Mouse (Mus musculus) liver, embryonic 13.5 days (tissue): ENCODE measurements around the gene Ccdc32. TPM values are rescaled to one million over a fixed set of nuclear protein-coding genes. Genes with fewer than 3 reads are reported as not detected.

Source experiments
- ATAC-seq: fragments of 200-750 bp; cut with Nextera tagmentation; 2 replicates; pipeline ENCODE4 v1.8.0; 2017; ENCODE audit warnings: low read depth, mild to moderate bottlenecking, moderate number of reproducible peaks, moderate library complexity
- DNase-seq: peaks from one replicate; pipeline ENCODE4 v3.0.0; 2022
- H3K27ac ChIP-seq: fragments of 300-500 bp; sonication (generic); 2 replicates; pipeline ENCODE4 v1.5.1; 2015; ENCODE audit warnings: moderate library complexity, mild to moderate bottlenecking, inconsistent platforms
- H3K27me3 ChIP-seq: fragments of 300-500 bp; sonication (generic); 2 replicates; pipeline ENCODE4 v1.6.1; 2015; ENCODE audit warnings: mild to moderate bottlenecking, inconsistent platforms
- H3K36me3 ChIP-seq: fragments of 300-500 bp; sonication (generic); 2 replicates; pipeline ENCODE4 v1.6.1; 2015; ENCODE audit warnings: mild to moderate bottlenecking, inconsistent platforms
- H3K4me1 ChIP-seq: fragments of 300-500 bp; sonication (generic); replicated peaks from 2 replicates; pipeline ENCODE4 v1.6.1; 2015; ENCODE audit warnings: inconsistent platforms
- H3K4me2 ChIP-seq: fragments of 300-500 bp; sonication (generic); 2 replicates; pipeline ENCODE4 v1.6.1; 2015; ENCODE audit warnings: inconsistent platforms, mild to moderate bottlenecking, moderate library complexity
- H3K4me3 ChIP-seq: fragments of 300-500 bp; sonication (generic); replicated peaks from 2 replicates; pipeline ENCODE4 v1.5.1; 2015; ENCODE audit warnings: mild to moderate bottlenecking, inconsistent platforms
- H3K9ac ChIP-seq: fragments of 300-500 bp; sonication (generic); 2 replicates; pipeline ENCODE4 v1.6.1; 2015; ENCODE audit warnings: mild to moderate bottlenecking, inconsistent platforms
- H3K9me3 ChIP-seq: fragments of 300-500 bp; sonication (generic); replicated peaks from 2 replicates; pipeline ENCODE4 v1.6.1; 2016; ENCODE audit warnings: inconsistent platforms
- WGBS: fragments of 180-500 bp; shearing (Covaris S2); methylation state at CpG from one replicate; pipeline ENCODE4 v1.1.7; 2015; ENCODE audit not compliant: insufficient replicate concordance; 5-methylcytosine and 5-hydroxymethylcytosine counted together
- polyA plus RNA-seq: library from polyadenylated mRNA; unstranded; fragments of >200 nt; fragmentation: Nextera tagmentation; extraction: Ambion mirVana; gene quantifications from 2 replicates; pipeline ENCODE4 v1.2.1, GENCODE M21; 2015

Ccdc32 gene
- 16.0 and 19.3 TPM in 2 replicates for polyA plus RNA-seq

DNA sequence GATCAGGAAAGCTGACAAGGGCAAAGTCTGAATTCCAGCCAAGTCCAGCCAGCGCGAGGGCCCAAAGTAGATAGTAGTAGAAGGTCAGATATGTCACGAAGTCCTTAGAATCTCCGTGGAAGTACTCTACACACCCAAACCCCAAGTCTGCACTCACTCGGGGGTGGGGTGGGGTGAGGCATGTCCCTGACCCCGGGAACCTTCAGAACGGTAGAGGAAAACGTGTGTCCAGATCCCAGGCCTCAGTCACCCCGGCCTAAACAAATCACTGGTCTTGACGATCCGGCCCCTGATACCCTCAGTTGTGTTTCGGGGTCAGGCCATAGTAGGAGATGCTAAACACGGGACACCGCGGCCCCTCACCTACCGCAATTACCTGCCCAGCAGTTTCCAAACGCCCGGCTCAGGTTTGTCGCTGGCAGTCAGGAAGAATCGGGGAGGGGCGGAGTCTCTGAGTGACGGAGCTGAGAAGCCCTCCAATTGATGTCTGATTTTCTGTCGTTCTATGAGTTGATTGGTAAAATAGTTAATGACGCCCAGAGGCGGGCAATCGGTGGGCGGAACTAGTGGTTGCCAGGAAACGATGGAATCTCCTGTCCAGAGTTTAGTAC, at the start of gene Ccdc32:
Gene Ccdc32, minus strand, starts transcription at position 453 of the 611 bp plus-strand sequence.
- Histone ChIP-seq H3K9me3 (no peaks in the 10 kb centered on the region), H3K9ac (peak within 1 kb of the TSS; percentile 85), H3K36me3 (0 out of 2 replicates have a peak, but pooled peaks cover 9% of the 10 kb centered on the region), H3K4me1 (peaks cover 52% of the 10 kb centered on the region), H3K4me3 (peak within 1 kb of the TSS; percentile 80), H3K27me3 (no peaks in the 10 kb centered on the region), H3K4me2 (peak within 1 kb of the TSS; percentile 89), H3K27ac (peak within 1 kb of the TSS; percentile 78)
- under 1% methylated on average over 28 of the region's 28 CpGs for WGBS
- ATAC-seq (peak; percentile 83), DNase-seq (peak; percentile 92)

DNA sequence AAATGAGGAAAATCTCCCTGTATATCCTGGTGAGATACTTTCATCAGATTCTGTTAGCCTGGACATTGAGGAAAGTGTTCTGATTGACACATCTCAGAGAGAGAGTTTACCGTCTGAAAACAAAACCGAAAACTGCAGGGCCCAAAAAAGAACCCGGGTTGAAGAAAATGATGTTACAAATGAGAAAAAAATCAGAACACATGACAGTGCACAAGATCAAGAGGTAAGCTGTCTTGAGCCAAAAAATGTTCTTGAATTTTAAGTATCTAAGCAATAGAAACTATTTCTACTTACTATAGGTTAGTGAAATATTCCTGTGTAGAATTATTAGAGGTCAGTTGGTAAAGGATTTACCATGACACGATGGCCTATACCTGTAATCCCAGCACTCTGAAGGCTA, 43.2 kb upstream of the Ccdc32 start:
- no peak for DNase-seq
- Histone ChIP-seq H3K27ac (no peak overlapping the region), H3K4me3 (no peak overlapping the region), H3K4me2 (no peak overlapping the region), H3K9me3 (no peaks in the 10 kb centered on the region), H3K27me3 (no peaks in the 10 kb centered on the region), H3K4me1 (no peaks in the 10 kb centered on the region), H3K9ac (no peak overlapping the region), H3K36me3 (peaks cover 80% of the 10 kb centered on the region)
- 90% methylated on average over 4 of the region's 4 CpGs for WGBS
- no peak for ATAC-seq

DNA sequence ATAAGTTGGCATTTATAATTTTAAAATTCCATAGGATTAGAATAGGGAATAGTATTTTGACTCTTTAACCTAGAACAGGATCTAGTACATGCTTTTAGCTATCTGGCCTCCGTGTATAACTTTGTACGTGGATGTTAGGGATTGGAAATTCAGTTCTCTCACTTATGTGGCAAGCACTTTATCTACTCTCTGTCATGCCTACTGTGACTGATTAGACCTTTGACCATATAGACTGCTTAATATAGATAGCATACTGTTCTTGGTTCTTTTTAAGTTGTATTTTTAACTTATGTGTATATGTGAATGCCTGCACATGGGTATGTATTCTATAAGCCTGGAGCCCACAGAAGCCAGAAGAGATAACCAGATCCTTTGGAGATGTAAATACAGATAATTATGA, 30.9 kb upstream of the Ccdc32 start:
- Histone ChIP-seq H3K4me2 (no peak overlapping the region), H3K9ac (no peak overlapping the region), H3K36me3 (peaks cover 54% of the 10 kb centered on the region), H3K9me3 (no peaks in the 10 kb centered on the region), H3K4me3 (no peak overlapping the region), H3K27ac (no peak overlapping the region), H3K27me3 (no peaks in the 10 kb centered on the region), H3K4me1 (peaks cover 10% of the 10 kb centered on the region)
- WGBS: 24% methylated on average over 2 of the region's 2 CpGs
- DNase-seq (no peak), ATAC-seq (peak; percentile 71)

DNA sequence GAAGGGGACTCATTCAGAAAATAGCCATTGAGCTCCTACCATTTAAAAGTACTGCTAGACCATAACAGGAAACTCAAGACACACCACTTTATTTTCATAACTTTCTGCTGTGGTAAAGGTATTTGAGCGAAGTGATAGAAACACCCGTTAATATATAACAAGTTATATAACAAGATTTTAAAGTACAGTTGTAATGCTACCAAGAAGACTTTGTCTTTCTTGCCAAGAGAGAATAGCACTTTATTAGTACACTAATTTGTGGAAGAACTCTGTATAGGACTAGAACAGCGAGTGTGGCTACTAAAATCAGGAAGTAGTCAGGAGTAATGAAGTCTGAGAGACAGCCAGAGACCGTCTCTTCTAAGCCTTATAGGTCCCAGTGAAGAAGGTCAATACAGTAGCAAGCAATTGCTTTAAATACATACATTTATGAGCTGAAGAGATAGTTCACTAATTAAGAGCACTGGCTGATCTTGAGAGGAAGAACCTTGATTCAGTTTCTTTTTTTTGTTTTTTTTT, 21.0 kb upstream of the Ccdc32 start:
- Histone ChIP-seq H3K4me2 (peak overlapping the region; percentile 36; the same call in 1 of the 2 replicates), H3K36me3 (peaks cover 16% of the 10 kb centered on the region; the same call in 1 of the 2 replicates)

DNA sequence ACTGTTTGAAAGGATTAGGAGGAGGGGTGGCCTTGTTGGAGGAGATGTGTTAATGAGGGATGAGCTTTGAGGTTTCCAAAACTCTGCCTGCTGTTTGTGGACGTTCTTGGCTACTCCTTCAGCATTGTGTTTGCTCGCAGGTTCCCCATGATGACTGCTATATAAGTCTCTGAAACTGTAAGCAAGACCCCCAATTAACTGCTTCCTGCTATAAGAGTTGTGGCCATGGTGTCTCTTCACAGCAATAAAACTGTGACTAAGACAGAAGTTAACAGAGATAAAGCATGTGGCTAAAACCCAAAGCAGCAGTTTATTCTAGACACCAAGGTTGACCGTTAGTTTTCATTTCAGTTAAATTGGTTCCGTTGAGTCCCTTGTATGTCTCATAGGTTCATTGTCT, 18.7 kb upstream of the Ccdc32 start:
- peaks cover 12% of the 10 kb centered on the region; the same call in 1 of the 2 replicates for H3K36me3 ChIP-seq
- 4% methylated on average over 4 of the region's 4 CpGs for WGBS
- peak overlapping the region; percentile 71 for H3K4me2 ChIP-seq
- no peaks in the 10 kb centered on the region for H3K27me3 ChIP-seq
- peaks cover 34% of the 10 kb centered on the region for H3K4me1 ChIP-seq
- peak overlapping the region; percentile 94 for H3K4me3 ChIP-seq
- H3K9me3 ChIP-seq: no peaks in the 10 kb centered on the region
- H3K27ac ChIP-seq: peak overlapping the region; percentile 95
- peak overlapping the region; percentile 95 for H3K9ac ChIP-seq
- ATAC-seq (no peak), DNase-seq (no peak)

More for the DNA sequence above, 21.0 kb upstream of the Ccdc32 start:
- Histone ChIP-seq H3K4me3 (no peak overlapping the region; the same call in 1 of the 2 replicates), H3K27ac (no peak overlapping the region), H3K9me3 (no peaks in the 10 kb centered on the region), H3K4me1 (peaks cover 40% of the 10 kb centered on the region), H3K27me3 (no peaks in the 10 kb centered on the region), H3K9ac (no peak overlapping the region)
- WGBS: 66% methylated on average over 4 of the region's 4 CpGs
- DNase-seq (no peak), ATAC-seq (no peak)

DNA sequence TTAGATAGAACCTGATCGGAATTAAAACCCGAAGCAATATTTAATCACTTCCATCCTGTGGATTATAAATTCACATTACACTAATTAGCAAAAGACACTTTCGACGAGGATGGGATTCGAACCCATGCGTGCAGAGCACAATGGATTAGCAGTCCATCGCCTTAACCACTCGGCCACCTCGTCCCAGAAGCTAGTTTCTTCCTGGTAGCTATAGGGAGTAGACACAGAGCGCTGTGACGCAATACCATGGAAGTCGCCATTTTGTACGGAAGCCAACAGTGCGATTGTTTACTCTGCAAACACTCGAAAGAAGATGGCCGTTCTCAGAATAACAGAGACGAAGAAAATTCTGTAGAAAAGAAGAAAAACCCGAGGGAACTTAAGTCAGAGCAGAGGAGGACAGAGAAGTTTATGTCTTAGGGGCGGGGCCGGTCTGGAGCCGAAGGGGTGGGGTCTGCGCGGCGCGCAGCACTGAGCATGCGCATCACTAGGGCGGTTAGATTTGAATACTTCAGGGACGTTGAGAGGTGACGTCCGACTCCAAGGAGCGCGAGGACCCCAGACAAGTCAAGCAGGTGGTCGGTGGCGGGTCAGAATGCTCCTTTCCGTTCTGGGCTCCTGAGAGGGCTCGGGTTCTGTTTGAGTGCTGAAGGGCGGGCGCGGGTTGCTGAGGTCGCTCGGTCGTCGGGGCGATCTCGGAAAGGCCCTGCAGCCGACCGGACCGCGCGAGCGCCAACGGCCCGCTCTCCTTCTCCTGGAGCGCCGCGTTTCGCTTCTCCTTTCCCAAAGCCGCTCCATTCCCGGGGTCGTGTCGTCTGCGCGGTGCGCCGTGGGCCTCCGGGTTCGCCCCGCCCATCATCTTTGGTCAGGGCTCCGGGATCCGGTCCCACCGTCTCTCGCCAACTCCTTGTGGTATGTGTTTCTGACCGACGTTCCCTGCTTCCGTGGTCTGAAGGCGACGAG, 17.7 kb upstream of the Ccdc32 start, which contains the start of gene Knl1:
Gene Knl1, plus strand, starts transcription at position 471 of the 963 bp plus-strand sequence.
- WGBS: under 1% methylated on average over 77 of the region's 77 CpGs
- Histone ChIP-seq H3K9me3 (no peaks in the 10 kb centered on the region), H3K36me3 (peaks cover 15% of the 10 kb centered on the region; the same call in 1 of the 2 replicates), H3K9ac (peak within 1 kb of the TSS; percentile 95), H3K27me3 (no peaks in the 10 kb centered on the region), H3K4me3 (peak within 1 kb of the TSS; percentile 94), H3K4me2 (peak within 1 kb of the TSS; percentile 71), H3K4me1 (peaks cover 32% of the 10 kb centered on the region), H3K27ac (peak within 1 kb of the TSS; percentile 95)
- DNase-seq (peak; percentile 93), ATAC-seq (peak; percentile 95)

DNA sequence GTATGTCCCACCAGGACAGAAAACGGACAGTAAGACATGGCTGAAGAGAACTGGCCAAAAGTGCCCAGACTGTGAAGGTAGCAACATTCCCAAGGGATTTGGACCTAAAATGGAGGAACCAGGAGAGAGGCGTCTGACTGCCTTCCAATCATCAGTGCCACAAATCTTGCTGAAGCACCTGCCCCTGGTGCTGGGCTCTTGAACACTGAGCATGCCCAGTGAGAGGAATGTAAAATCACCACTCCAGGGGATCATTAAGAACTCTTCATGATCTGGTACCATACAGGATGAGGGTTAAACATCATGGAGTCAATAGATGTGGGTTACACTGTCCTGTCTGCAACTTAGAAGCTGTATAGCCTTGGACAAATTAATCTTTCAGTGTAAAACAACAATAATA, 16.0 kb upstream of the Ccdc32 start:
- Histone ChIP-seq H3K9ac (no peak overlapping the region), H3K4me2 (no peak overlapping the region), H3K36me3 (peaks cover 13% of the 10 kb centered on the region), H3K27me3 (no peaks in the 10 kb centered on the region), H3K27ac (no peak overlapping the region), H3K4me3 (no peak overlapping the region), H3K4me1 (peaks cover 20% of the 10 kb centered on the region), H3K9me3 (no peaks in the 10 kb centered on the region)
- 68% methylated on average over 2 of the region's 2 CpGs for WGBS
- ATAC-seq (no peak), DNase-seq (no peak)

DNA sequence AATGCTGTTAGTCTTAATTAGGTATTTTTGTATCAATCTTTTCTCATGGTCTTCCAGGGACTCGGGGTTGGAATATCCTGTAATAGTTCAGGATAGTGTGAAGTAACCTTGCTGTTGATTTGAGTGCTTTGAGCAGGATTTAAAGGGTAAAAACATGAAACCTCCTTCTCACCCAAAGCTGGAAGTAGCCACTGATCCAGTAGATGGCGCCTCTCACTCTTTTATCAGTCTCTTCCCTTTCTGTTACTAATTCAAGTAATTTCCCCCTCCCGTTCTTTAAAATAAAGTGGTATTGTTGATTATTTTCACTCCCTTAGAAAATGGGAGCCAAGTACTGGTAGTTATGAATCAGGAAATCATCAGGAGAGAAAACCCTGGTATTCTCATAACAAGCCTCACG, 11.7 kb upstream of the Ccdc32 start:
- no peak overlapping the region for H3K9ac ChIP-seq
- 41% methylated on average over 4 of the region's 4 CpGs for WGBS
- H3K27ac ChIP-seq: no peak overlapping the region
- peaks cover 22% of the 10 kb centered on the region for H3K4me1 ChIP-seq
- peaks cover 45% of the 10 kb centered on the region for H3K36me3 ChIP-seq
- H3K4me2 ChIP-seq: no peak overlapping the region
- no peak for DNase-seq
- no peak overlapping the region for H3K4me3 ChIP-seq
- H3K27me3 ChIP-seq: no peaks in the 10 kb centered on the region
- H3K9me3 ChIP-seq: no peaks in the 10 kb centered on the region
- ATAC-seq: no peak

DNA sequence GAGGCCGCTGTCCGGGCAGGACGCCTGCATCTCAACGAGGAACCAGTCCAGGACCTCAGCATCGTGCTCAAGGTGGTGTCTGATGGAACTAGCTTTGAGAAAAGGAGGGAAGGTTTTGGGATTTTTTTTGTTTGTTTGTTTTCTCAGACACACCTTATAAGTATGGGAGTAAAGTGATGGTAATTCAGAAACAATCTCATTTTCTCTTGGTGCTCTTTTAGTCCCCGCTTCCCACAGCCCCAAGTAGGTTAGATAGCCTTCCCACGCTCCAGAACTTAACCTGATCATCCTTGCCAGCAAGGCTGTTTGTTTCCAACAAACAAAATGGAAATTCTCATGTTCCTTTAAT, 6.2 kb upstream of the Ccdc32 start:
- H3K4me1 ChIP-seq: peaks cover 29% of the 10 kb centered on the region
- peaks cover 32% of the 10 kb centered on the region for H3K36me3 ChIP-seq
- H3K4me3 ChIP-seq: peak overlapping the region; percentile 98
- H3K9me3 ChIP-seq: no peaks in the 10 kb centered on the region
- H3K27ac ChIP-seq: peak overlapping the region; percentile 85
- DNase-seq: no peak
- peak overlapping the region; percentile 92 for H3K9ac ChIP-seq
- WGBS: 8% methylated on average over 7 of the region's 7 CpGs
- peak overlapping the region; percentile 90 for H3K4me2 ChIP-seq
- ATAC-seq: no peak
- H3K27me3 ChIP-seq: no peaks in the 10 kb centered on the region

DNA sequence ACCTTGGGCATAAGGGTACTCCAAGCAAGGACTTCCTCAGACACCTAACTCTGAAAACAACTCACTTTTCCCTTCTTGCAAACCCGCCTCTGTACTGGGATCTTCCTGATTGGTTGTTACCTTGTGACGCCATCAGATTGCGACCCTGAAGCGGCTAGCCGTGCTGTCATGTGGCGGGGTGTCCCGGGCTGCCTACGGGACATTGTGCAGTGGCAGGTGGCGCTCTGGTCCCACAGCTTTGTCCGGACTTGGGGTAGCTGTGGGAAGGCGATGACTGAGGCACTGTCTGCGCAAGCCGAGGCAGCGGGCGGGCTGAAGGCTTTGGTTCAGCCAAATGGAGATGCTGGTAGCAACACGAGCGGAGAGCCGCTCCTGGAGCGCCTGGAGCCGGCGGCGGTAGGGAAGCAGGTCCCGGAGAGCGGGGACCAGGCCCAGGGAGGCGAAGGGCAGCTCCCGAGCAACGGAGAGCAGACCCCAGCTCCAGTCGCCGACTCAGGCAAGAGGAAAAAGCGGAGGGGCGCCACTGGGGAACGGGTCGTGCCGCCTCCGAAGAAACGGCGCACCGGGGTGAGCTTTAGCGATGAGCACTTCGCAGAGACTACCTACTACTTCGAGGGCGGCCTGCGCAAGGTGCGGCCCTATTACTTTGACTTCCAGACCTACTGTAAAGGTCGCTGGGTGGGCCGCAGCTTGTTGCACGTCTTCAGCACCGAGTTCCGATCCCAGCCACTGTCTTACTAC, 5.6 kb upstream of the Ccdc32 start, which contains the start of gene Rpusd2:
Gene Rpusd2, plus strand, starts transcription at position 135 of the 741 bp plus-strand sequence.
- H3K36me3 ChIP-seq: peaks cover 29% of the 10 kb centered on the region
- H3K9ac ChIP-seq: peak within 1 kb of the TSS; percentile 92
- H3K4me2 ChIP-seq: peak within 1 kb of the TSS; percentile 90
- H3K27ac ChIP-seq: peak within 1 kb of the TSS; percentile 85
- peak within 1 kb of the TSS; percentile 98 for H3K4me3 ChIP-seq
- H3K9me3 ChIP-seq: no peaks in the 10 kb centered on the region
- H3K27me3 ChIP-seq: no peaks in the 10 kb centered on the region
- ATAC-seq (peak; percentile 95), DNase-seq (peak; percentile 93)
- WGBS: under 1% methylated on average over 49 of the region's 49 CpGs
- peaks cover 29% of the 10 kb centered on the region for H3K4me1 ChIP-seq
